Mouse (Mus musculus) liver, embryonic 11.5 days (tissue): ENCODE results near the gene Cavin1. TPM values are rescaled to one million over a fixed set of nuclear protein-coding genes. Genes with fewer than 3 reads are reported as not detected.
A peak's percentile ranks its signal among the peaks of the same experiment; 100 is the strongest.

Source experiments
- ATAC-seq: fragments of 200-750 bp; cut with Nextera tagmentation; replicated peaks from 2 replicates; pipeline ENCODE4 v1.8.0; 2017; ENCODE audit warnings: moderate number of reproducible peaks, mild to moderate bottlenecking, moderate TSS enrichment, moderate library complexity; ENCODE audit not compliant: low FRiP score
- DNase-seq: peaks from one replicate; pipeline ENCODE4 v3.0.0-alpha.2; 2017; ENCODE audit warnings: low spot score
- H3K27ac ChIP-seq: fragments of 300-500 bp; sonication (generic); 2 replicates; pipeline ENCODE4 v1.5.1; 2014; ENCODE audit warnings: mild to moderate bottlenecking, low read depth, low read length, control low read depth
- H3K27me3 ChIP-seq: fragments of 300-500 bp; sonication (generic); replicated peaks from 2 replicates; pipeline ENCODE4 v1.6.1; 2014; ENCODE audit warnings: low read length, mixed read lengths; ENCODE audit not compliant: control insufficient read depth, insufficient read depth
- H3K36me3 ChIP-seq: fragments of 300-500 bp; sonication (generic); 2 replicates; pipeline ENCODE4 v1.6.1; 2014; ENCODE audit warnings: mild to moderate bottlenecking, low read length, moderate library complexity, mixed read lengths; ENCODE audit not compliant: control insufficient read depth, insufficient read depth
- H3K4me1 ChIP-seq: fragments of 300-500 bp; sonication (generic); replicated peaks from 2 replicates; pipeline ENCODE4 v1.6.1; 2014; ENCODE audit warnings: low read length, mixed read lengths; ENCODE audit not compliant: control insufficient read depth, insufficient read depth
- H3K4me2 ChIP-seq: fragments of 300-500 bp; sonication (generic); 2 replicates; pipeline ENCODE4 v1.6.1; 2014; ENCODE audit warnings: mild to moderate bottlenecking, control low read depth, moderate library complexity
- H3K4me3 ChIP-seq: fragments of 300-500 bp; sonication (generic); 2 replicates; pipeline ENCODE4 v1.5.1; 2014; ENCODE audit warnings: low read depth, low read length, control low read depth
- H3K9ac ChIP-seq: fragments of 300-500 bp; sonication (generic); 2 replicates; pipeline ENCODE4 v1.6.1; 2014; ENCODE audit warnings: low read depth, low read length, control low read depth
- H3K9me3 ChIP-seq: fragments of 300-500 bp; sonication (generic); 2 replicates; pipeline ENCODE4 v1.6.1; 2016; ENCODE audit warnings: low read length, inconsistent platforms, mixed read lengths; ENCODE audit not compliant: control insufficient read depth
- WGBS: fragments of 180-500 bp; shearing (Covaris S2); extraction: QIAGEN DNeasy Blood & Tissue Kit; methylation state at CpG from one replicate; pipeline ENCODE4 v1.1.7; 2014; 5-methylcytosine and 5-hydroxymethylcytosine counted together
- polyA plus RNA-seq: library from polyadenylated mRNA; unstranded; fragments of >200 nt; fragmentation: Nextera tagmentation; extraction: Ambion mirVana; gene quantifications from 2 replicates; pipeline ENCODE4 v1.2.1, GENCODE M21; 2014

The Cavin1 gene
- polyA plus RNA-seq, 1 experiment from 2014 or later: 22.6 TPM

GRCm38 (mm10) chr11:100985607-100986006, 14.9 kb upstream of the Cavin1 start:
- no peak for DNase-seq
- ATAC-seq: no peak
- no peak overlapping the region for H3K9ac ChIP-seq

GRCm38 (mm10) chr11:100983778-100984131, 13.1 kb upstream of the Cavin1 start:
- Histone ChIP-seq H3K4me2 (no peak overlapping the region), H3K27ac (no peak overlapping the region), H3K36me3 (no peaks in the 10 kb centered on the region), H3K9me3 (no peaks in the 10 kb centered on the region), H3K4me1 (no peaks in the 10 kb centered on the region), H3K4me3 (no peak overlapping the region; the same call in 1 of the 2 replicates), H3K9ac (no peak overlapping the region), H3K27me3 (peaks cover 3% of the 10 kb centered on the region)
- 71% methylated on average over 7 of the region's 7 CpGs for WGBS
- DNase-seq (no peak), ATAC-seq (no peak)

More at GRCm38 (mm10) chr11:100985607-100986006, 14.9 kb upstream of the Cavin1 start:
- no peak overlapping the region for H3K27ac ChIP-seq
- H3K27me3 ChIP-seq: peaks cover 3% of the 10 kb centered on the region
- H3K4me3 ChIP-seq: no peak overlapping the region
- no peak overlapping the region for H3K4me2 ChIP-seq
- H3K4me1 ChIP-seq: no peaks in the 10 kb centered on the region
- H3K9me3 ChIP-seq: no peaks in the 10 kb centered on the region
- 52% methylated on average over 3 of the region's 3 CpGs for WGBS
- H3K36me3 ChIP-seq: no peaks in the 10 kb centered on the region

GRCm38 (mm10) chr11:100983125-100983777, 12.6 kb upstream of the Cavin1 start:
- Histone ChIP-seq H3K9ac (no peak overlapping the region; the same call in 1 of the 2 replicates), H3K4me1 (no peaks in the 10 kb centered on the region), H3K9me3 (no peaks in the 10 kb centered on the region), H3K27me3 (peaks cover 3% of the 10 kb centered on the region), H3K4me3 (peak overlapping the region; percentile 23), H3K36me3 (no peaks in the 10 kb centered on the region), H3K27ac (no peak overlapping the region), H3K4me2 (peak overlapping the region; percentile 57)
- ATAC-seq (peak; percentile 63), DNase-seq (peak; percentile 83)
- WGBS: 5% methylated on average over 20 of the region's 20 CpGs

GRCm38 (mm10) chr11:100982087-100982486, 11.4 kb upstream of the Cavin1 start:
- H3K36me3 ChIP-seq: no peaks in the 10 kb centered on the region
- no peak overlapping the region for H3K9ac ChIP-seq
- H3K27me3 ChIP-seq: peaks cover 3% of the 10 kb centered on the region
- 30% methylated on average over 8 of the region's 8 CpGs for WGBS
- H3K27ac ChIP-seq: no peak overlapping the region
- no peak overlapping the region for H3K4me2 ChIP-seq
- H3K4me3 ChIP-seq: no peak overlapping the region
- no peaks in the 10 kb centered on the region for H3K9me3 ChIP-seq
- no peaks in the 10 kb centered on the region for H3K4me1 ChIP-seq
- no peak for DNase-seq
- ATAC-seq: no peak

- no peak for ATAC-seq
- H3K4me1 ChIP-seq: no peaks in the 10 kb centered on the region
- 79% methylated on average over 3 of the region's 3 CpGs for WGBS
Observed at GRCm38 (mm10) chr11:100981236-100981635, 10.5 kb upstream of the Cavin1 start.

GRCm38 (mm10) chr11:100980438-100980837, 9.8 kb upstream of the Cavin1 start:
- H3K36me3 ChIP-seq: no peaks in the 10 kb centered on the region
- H3K9me3 ChIP-seq: no peaks in the 10 kb centered on the region
- no peak overlapping the region for H3K9ac ChIP-seq
- DNase-seq (no peak), ATAC-seq (no peak)
- 60% methylated on average over 1 of the region's 1 CpGs for WGBS
- H3K4me1 ChIP-seq: no peaks in the 10 kb centered on the region
- H3K4me3 ChIP-seq: no peak overlapping the region
- no peak overlapping the region for H3K27ac ChIP-seq
- no peak overlapping the region for H3K4me2 ChIP-seq
- H3K27me3 ChIP-seq: peaks cover 3% of the 10 kb centered on the region

More at GRCm38 (mm10) chr11:100981236-100981635, 10.5 kb upstream of the Cavin1 start:
- H3K9ac ChIP-seq: no peak overlapping the region
- H3K4me3 ChIP-seq: no peak overlapping the region
- no peak overlapping the region for H3K27ac ChIP-seq
- H3K4me2 ChIP-seq: no peak overlapping the region
- peaks cover 3% of the 10 kb centered on the region for H3K27me3 ChIP-seq
- no peaks in the 10 kb centered on the region for H3K9me3 ChIP-seq
- no peaks in the 10 kb centered on the region for H3K36me3 ChIP-seq
- no peak for DNase-seq

- Histone ChIP-seq H3K4me2 (no peak overlapping the region), H3K9ac (no peak overlapping the region), H3K27ac (no peak overlapping the region), H3K36me3 (no peaks in the 10 kb centered on the region), H3K4me1 (no peaks in the 10 kb centered on the region), H3K4me3 (no peak overlapping the region), H3K9me3 (no peaks in the 10 kb centered on the region), H3K27me3 (peaks cover 3% of the 10 kb centered on the region)
- ATAC-seq (no peak), DNase-seq (no peak)
- WGBS: 64% methylated on average over 8 of the region's 8 CpGs
Observed at GRCm38 (mm10) chr11:100979887-100980286, 9.2 kb upstream of the Cavin1 start.

GRCm38 (mm10) chr11:100975241-100975640, 4.6 kb upstream of the Cavin1 start:
- WGBS: 72% methylated on average over 7 of the region's 7 CpGs
- ATAC-seq: no peak

GRCm38 (mm10) chr11:100974381-100974970, 3.8 kb upstream of the Cavin1 start:
- H3K9ac ChIP-seq: no peak overlapping the region
- DNase-seq (no peak), ATAC-seq (no peak)
- H3K27ac ChIP-seq: no peak overlapping the region
- peaks cover 10% of the 10 kb centered on the region for H3K4me1 ChIP-seq
- H3K4me2 ChIP-seq: no peak overlapping the region
- H3K4me3 ChIP-seq: no peak overlapping the region
- H3K27me3 ChIP-seq: peaks cover 31% of the 10 kb centered on the region
- H3K9me3 ChIP-seq: no peaks in the 10 kb centered on the region
- whole genome bisulfite sequencing: 66% methylated on average over 14 of the region's 14 CpGs
- no peaks in the 10 kb centered on the region for H3K36me3 ChIP-seq

More at GRCm38 (mm10) chr11:100975241-100975640, 4.6 kb upstream of the Cavin1 start:
- no peak for DNase-seq
- Histone ChIP-seq H3K9ac (no peak overlapping the region), H3K4me1 (peaks cover 4% of the 10 kb centered on the region), H3K4me2 (no peak overlapping the region), H3K27ac (no peak overlapping the region), H3K9me3 (no peaks in the 10 kb centered on the region), H3K27me3 (peaks cover 24% of the 10 kb centered on the region), H3K36me3 (no peaks in the 10 kb centered on the region), H3K4me3 (no peak overlapping the region)
